Mouse (Mus musculus) granulocyte monocyte progenitor cell, adult 5-6 weeks (primary cell): ENCODE results near the gene Anp32a. TPM values are rescaled to one million over a fixed set of nuclear protein-coding genes. Genes with fewer than 3 reads are reported as not detected.

ENCODE experiments used
- ATAC-seq: replicated peaks from 2 replicates; pipeline ENCODE4 v1.8.0; 2016; ENCODE audit warnings: mild to moderate bottlenecking, moderate TSS enrichment, inconsistent platforms; ENCODE audit not compliant: poor library complexity, severe bottlenecking
- total RNA-seq, 2 experiments: library from RNA; stranded (forward) in 1 of 2; stranded (reverse) in 1 of 2; fragments of 200-712, 200-1000 nt in 1 of 2; fragments of >200 nt in 1 of 2; fragmentation: Nextera tagmentation in 1 of 2; gene quantifications; 2 replicates each; pipeline ENCODE4 v1.2.3; 2014 to 2017

Gene Anp32a
- total RNA-seq, 2 experiments from 2014 or later, result 423 to 721 TPM

GRCm38 (mm10) chr9:62366478-62367458 is 25.7 kb downstream of the Anp32a start:
- no peak for ATAC-seq

GRCm38 (mm10) chr9:62367510-62368071 is 26.5 kb downstream of the Anp32a start:
- ATAC-seq, result peak; percentile 28; the same call in 1 of the 2 replicates

GRCm38 (mm10) chr9:62368256-62368905 is 27.3 kb downstream of the Anp32a start:
- ATAC-seq, result no peak

GRCm38 (mm10) chr9:62369172-62369571 is 28.1 kb downstream of the Anp32a start:
- no peak for ATAC-seq

- ATAC-seq, result no peak
These were observed 29.1 kb downstream of the Anp32a start for GRCm38 (mm10) chr9:62370186-62370585.

- no peak for ATAC-seq
These were observed 29.7 kb downstream of the Anp32a start for GRCm38 (mm10) chr9:62370648-62371280.

GRCm38 (mm10) chr9:62371745-62372555 is 30.9 kb downstream of the Anp32a start:
- no peak for ATAC-seq

- no peak for ATAC-seq
These were observed 31.6 kb downstream of the Anp32a start for GRCm38 (mm10) chr9:62372556-62373221.

GRCm38 (mm10) chr9:62373222-62374123 is 32.4 kb downstream of the Anp32a start:
- ATAC-seq, result peak; percentile 48

GRCm38 (mm10) chr9:62374276-62374675 is 33.2 kb downstream of the Anp32a start:
- peak; percentile 28; the same call in 1 of the 2 replicates for ATAC-seq

- no peak for ATAC-seq
These were observed 36.8 kb downstream of the Anp32a start for GRCm38 (mm10) chr9:62377897-62378296.

GRCm38 (mm10) chr9:62380351-62380750 is 39.3 kb downstream of the Anp32a start:
- no peak for ATAC-seq

- ATAC-seq, result no peak
These were observed 40.4 kb downstream of the Anp32a start for GRCm38 (mm10) chr9:62381402-62381913.

- ATAC-seq, result no peak
These were observed 41.5 kb downstream of the Anp32a start for GRCm38 (mm10) chr9:62382519-62383084.

- no peak for ATAC-seq
These were observed 44.0 kb downstream of the Anp32a start for GRCm38 (mm10) chr9:62385062-62385461.

- no peak for ATAC-seq
These were observed 44.8 kb downstream of the Anp32a start for GRCm38 (mm10) chr9:62385727-62386518.

GRCm38 (mm10) chr9:62389735-62390134 is 48.6 kb downstream of the Anp32a start:
- no peak for ATAC-seq
